Mouse (Mus musculus) stomach, postnatal 0 days (tissue): ENCODE measurements around the gene Arhgap44.
A peak's percentile ranks its signal among the peaks of the same experiment; 100 is the strongest.

Experiments
- CTCF ChIP-seq: IDR thresholded peaks from 2 replicates; pipeline ENCODE4 v1.5.1; 2016; ENCODE audit warnings: antibody characterized with exemption, low read depth, mild to moderate bottlenecking, moderate library complexity
- EP300 ChIP-seq: optimal IDR thresholded peaks from 2 replicates; pipeline ENCODE3; 2016; ENCODE audit warnings: antibody characterized with exemption

DNA sequence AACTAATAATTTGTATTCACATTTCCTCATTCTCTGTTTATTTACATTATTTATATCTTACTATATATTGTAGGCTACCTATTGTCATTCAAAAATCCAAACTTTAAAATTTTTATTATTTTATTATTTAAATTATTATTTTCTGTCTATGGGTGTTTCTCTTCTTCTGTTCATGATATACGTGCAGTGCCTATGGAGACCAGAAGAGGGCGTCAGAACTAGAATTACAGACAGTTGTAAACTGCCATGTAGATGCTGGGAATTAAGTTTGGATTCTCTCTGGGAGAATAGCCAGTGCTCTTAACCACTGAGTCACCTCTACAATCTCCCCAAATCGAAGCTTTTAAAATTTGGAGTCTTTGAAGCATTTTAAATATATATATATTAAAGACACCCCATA lies 101.3 kb downstream of the Arhgap44 start:
- TF ChIP-seq CTCF = peak; percentile 50
- no peak for TF ChIP-seq EP300
